Mouse (Mus musculus) lung, embryonic 16.5 days (tissue): ENCODE measurements around the gene Mettl1. TPM values are rescaled to one million over a fixed set of nuclear protein-coding genes. Genes with fewer than 3 reads are reported as not detected.

Experiments used
- ATAC-seq: fragments of 200-750 bp; cut with Nextera tagmentation; 2 replicates; pipeline ENCODE4 v1.8.0; 2017; ENCODE audit warnings: low read depth, mild to moderate bottlenecking, moderate library complexity
- H3K27ac ChIP-seq: fragments of 300-500 bp; sonication (generic); 2 replicates; pipeline ENCODE4 v1.5.1; 2014; ENCODE audit warnings: mild to moderate bottlenecking, control low read depth, low read length
- H3K27me3 ChIP-seq: fragments of 300-500 bp; sonication (generic); 2 replicates; pipeline ENCODE4 v1.6.1; 2014; ENCODE audit warnings: low read depth, low read length, mixed read lengths; ENCODE audit not compliant: control insufficient read depth, insufficient read depth
- H3K36me3 ChIP-seq: fragments of 300-500 bp; sonication (generic); 2 replicates; pipeline ENCODE4 v1.6.1; 2014; ENCODE audit warnings: low read length; ENCODE audit not compliant: control insufficient read depth, insufficient read depth
- H3K4me1 ChIP-seq: fragments of 300-500 bp; sonication (generic); replicated peaks from 2 replicates; pipeline ENCODE4 v1.6.1; 2014; ENCODE audit warnings: low read length, mixed read lengths; ENCODE audit not compliant: control insufficient read depth, insufficient read depth
- H3K4me2 ChIP-seq: fragments of 300-500 bp; sonication (generic); 2 replicates; pipeline ENCODE4 v1.6.1; 2014; ENCODE audit warnings: low read depth, low read length, control low read depth
- H3K4me3 ChIP-seq: fragments of 300-500 bp; sonication (generic); 2 replicates; pipeline ENCODE4 v1.5.1; 2014; ENCODE audit warnings: mild to moderate bottlenecking, low read length, control low read depth
- H3K9ac ChIP-seq: fragments of 300-500 bp; sonication (generic); 2 replicates; pipeline ENCODE4 v1.6.1; 2014; ENCODE audit warnings: low read length, control low read depth
- H3K9me3 ChIP-seq: fragments of 300-500 bp; sonication (generic); 2 replicates; pipeline ENCODE4 v1.6.1; 2016; ENCODE audit warnings: low read length; ENCODE audit not compliant: control insufficient read depth
- WGBS: fragments of 180-500 bp; shearing (Covaris S2); extraction: QIAGEN DNeasy Blood & Tissue Kit; methylation state at CpG from one replicate; pipeline ENCODE4 v1.1.7; 2014; 5-methylcytosine and 5-hydroxymethylcytosine counted together
- polyA plus RNA-seq: library from polyadenylated mRNA; unstranded; fragments of >200 nt; fragmentation: Nextera tagmentation; extraction: Ambion mirVana; gene quantifications from 2 replicates; pipeline ENCODE4 v1.2.1, GENCODE M21; 2015

The Mettl1 gene
- polyA plus RNA-seq, 1 experiment from 2014 or later = 39.9 TPM

DNA sequence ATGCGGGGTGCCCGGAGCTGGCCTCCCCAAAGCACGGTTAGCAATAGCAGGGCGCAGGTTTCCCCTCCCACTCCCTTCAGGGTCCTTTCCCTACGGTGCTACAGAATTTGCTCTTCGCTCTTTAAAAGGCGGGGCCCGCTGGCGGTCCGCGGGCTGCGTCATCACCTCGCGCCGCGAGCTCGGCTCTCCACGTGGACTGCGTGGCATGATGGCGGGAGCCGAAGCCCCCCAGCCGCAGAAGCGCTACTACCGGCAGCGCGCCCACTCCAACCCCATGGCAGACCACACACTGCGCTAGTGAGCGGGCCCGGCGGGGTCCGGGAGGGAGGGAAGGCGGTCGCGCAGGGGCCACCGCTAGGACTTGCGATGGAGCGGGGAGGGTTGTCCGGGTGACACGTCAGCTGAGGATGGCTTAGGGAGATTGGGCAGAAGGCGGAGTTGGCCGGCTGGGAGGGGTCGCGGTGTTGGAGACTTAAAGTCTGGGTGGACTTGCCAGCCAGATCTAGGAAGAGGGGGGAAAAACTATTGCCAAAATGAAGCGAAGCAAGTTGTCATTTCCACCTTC, 642 bp downstream of the Mettl1 start:
- WGBS = under 1% methylated on average over 44 of the region's 44 CpGs
- H3K27me3 ChIP-seq = no peaks in the 10 kb centered on the region; the same call in 1 of the 2 replicates
- H3K9me3 ChIP-seq = no peaks in the 10 kb centered on the region
- H3K4me2 ChIP-seq = peak overlapping the region; percentile 84
- ATAC-seq = peak; percentile 91
- peak overlapping the region; percentile 90 for H3K4me3 ChIP-seq
- peaks cover 10% of the 10 kb centered on the region for H3K4me1 ChIP-seq
- H3K9ac ChIP-seq = peak overlapping the region; percentile 69
- peak overlapping the region; percentile 62; the same call in 1 of the 2 replicates for H3K27ac ChIP-seq
- H3K36me3 ChIP-seq = peaks cover 2% of the 10 kb centered on the region; the same call in 1 of the 2 replicates

DNA sequence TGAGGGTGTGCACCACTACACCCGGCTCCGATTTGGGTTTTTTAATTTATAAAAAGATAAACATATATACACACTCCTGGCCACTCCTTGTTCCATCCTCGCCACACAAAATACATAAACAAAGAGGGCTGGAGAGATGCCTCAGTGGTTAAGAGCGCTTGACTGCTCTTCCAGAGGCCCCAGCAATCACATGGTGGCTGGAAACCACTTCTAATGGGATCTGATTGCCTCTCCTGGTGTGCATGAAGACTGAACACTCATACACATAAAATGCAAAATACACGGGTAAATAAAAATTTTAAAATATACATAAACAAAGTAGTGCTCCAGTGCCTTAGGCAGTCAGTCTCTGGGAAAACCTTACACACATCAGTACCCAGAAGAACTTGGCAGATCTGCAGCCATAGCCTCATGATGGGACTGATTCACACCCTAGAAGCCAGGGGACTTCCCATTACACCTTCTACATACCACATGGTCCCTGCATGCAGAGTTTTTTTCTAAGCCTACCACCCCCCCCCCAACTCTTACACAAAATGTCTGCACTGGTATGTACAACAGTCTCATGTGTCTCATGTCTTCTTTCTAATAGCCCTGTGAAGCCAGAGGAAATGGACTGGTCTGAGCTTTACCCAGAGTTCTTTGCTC, 1.4 kb downstream of the Mettl1 start:
- peak overlapping the region; percentile 62; the same call in 1 of the 2 replicates for H3K27ac ChIP-seq
- H3K4me3 ChIP-seq = peak overlapping the region; percentile 90
- H3K9me3 ChIP-seq = no peaks in the 10 kb centered on the region
- peaks cover 2% of the 10 kb centered on the region; the same call in 1 of the 2 replicates for H3K36me3 ChIP-seq
- H3K4me2 ChIP-seq = peak overlapping the region; percentile 84
- peaks cover 3% of the 10 kb centered on the region for H3K27me3 ChIP-seq
- H3K4me1 ChIP-seq = peaks cover 10% of the 10 kb centered on the region
- WGBS = 4% methylated on average over 5 of the region's 5 CpGs
- no peak for ATAC-seq
- H3K9ac ChIP-seq = peak overlapping the region; percentile 69

DNA sequence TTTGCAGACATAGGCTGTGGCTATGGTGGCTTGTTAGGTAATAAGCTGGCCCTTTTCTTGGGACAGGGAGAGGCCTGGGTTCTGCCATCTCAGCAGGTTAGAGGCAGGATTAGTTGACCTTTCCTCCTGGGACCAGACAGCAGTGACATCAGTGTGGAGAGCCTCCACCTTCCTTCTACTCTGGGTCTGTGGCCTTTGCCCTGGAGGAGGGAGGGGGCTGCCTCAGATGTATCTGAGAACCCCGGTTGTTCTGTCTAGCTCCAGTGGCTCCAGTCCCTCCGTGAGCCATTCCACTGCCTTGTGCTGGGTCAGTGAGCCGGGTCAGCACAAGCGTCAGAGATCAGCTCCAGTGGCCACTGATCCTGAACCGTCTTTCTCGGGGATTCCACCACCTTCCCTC, 2.0 kb downstream of the Mettl1 start:
- H3K36me3 ChIP-seq = peaks cover 2% of the 10 kb centered on the region; the same call in 1 of the 2 replicates
- no peak overlapping the region for H3K9ac ChIP-seq
- H3K4me3 ChIP-seq = no peak overlapping the region
- peaks cover 10% of the 10 kb centered on the region for H3K4me1 ChIP-seq
- 90% methylated on average over 6 of the region's 6 CpGs for WGBS
- H3K4me2 ChIP-seq = no peak overlapping the region; the same call in 1 of the 2 replicates
- ATAC-seq = no peak
- no peak overlapping the region for H3K27ac ChIP-seq
- H3K27me3 ChIP-seq = peaks cover 9% of the 10 kb centered on the region
- H3K9me3 ChIP-seq = no peaks in the 10 kb centered on the region

DNA sequence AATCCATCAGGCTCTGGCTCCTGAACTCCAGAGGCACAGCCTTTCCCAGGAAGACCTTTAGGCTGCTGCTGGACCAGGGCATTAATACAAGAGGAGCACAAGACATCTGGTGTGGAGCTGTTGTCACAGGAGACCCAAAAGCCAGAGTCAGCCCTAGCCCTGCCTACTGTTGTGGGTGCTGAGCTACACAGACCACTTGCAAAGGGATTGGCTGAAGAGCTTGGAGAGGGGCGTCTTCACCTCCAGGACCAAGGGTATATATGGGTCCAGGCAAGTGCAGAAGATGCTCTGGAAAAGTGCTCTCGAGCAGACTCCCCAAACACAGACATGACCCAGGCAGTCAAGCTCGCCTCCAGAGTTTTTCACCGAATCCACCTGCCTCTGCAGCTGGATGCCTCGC, 6.7 kb downstream of the Mettl1 start, which contains the start of gene Cyp27b1:
TSS of gene Cyp27b1 (plus strand) at position 297 of the 400 bp plus-strand sequence.
- ATAC-seq = no peak
- Histone ChIP-seq H3K27ac (no peak within 1 kb of the TSS), H3K27me3 (peaks cover 46% of the 10 kb centered on the region), H3K9ac (no peak within 1 kb of the TSS), H3K4me1 (peaks cover 3% of the 10 kb centered on the region), H3K36me3 (peaks cover 2% of the 10 kb centered on the region; the same call in 1 of the 2 replicates), H3K4me2 (peak within 1 kb of the TSS; percentile 34), H3K4me3 (peak within 1 kb of the TSS; percentile 21), H3K9me3 (no peaks in the 10 kb centered on the region)
- 32% methylated on average over 5 of the region's 5 CpGs for WGBS

DNA sequence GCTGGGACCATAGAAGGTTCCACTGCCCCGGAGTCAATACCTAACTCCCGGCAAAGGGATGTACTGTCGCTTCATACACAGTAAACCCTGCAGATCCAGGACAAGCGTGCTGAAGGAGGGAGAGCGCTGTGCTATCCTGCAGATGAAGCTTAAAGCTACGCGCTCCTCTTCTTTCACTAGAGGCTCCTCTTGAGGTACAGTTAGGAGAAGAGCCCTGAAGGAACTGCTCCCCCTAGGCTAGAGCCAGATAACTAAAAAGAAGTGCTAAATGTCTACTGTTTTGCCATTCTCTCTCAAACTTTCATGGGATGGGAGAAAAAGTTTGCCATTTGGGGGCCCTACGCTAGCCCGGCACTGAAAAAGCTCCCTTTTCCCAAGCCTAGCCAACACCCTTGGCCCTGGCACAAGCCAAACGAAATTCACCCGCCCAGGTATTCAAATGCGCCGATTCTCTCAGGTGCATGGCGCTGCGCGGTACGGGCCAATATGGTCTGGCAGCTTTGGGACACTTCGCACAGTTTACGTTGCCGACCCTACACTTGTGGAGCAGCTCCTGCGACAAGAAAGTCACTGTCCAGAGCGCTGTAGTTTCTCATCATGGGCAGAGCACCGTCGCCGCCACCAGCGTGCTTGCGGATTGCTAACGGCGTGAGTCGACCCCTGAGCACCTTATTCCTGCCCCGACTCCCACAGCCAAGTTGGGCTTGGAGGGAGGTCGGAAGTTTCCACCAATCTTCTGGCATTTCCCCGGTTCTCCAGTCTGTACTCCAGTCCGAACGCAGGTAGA, 7.6 kb downstream of the Mettl1 start:
- WGBS = 6% methylated on average over 35 of the region's 35 CpGs
- H3K4me2 ChIP-seq = peak overlapping the region; percentile 34
- no peak for ATAC-seq
- no peaks in the 10 kb centered on the region for H3K9me3 ChIP-seq
- peaks cover 2% of the 10 kb centered on the region; the same call in 1 of the 2 replicates for H3K4me1 ChIP-seq
- H3K27me3 ChIP-seq = peaks cover 46% of the 10 kb centered on the region
- no peak overlapping the region for H3K27ac ChIP-seq
- peaks cover 2% of the 10 kb centered on the region; the same call in 1 of the 2 replicates for H3K36me3 ChIP-seq
- H3K9ac ChIP-seq = no peak overlapping the region
- H3K4me3 ChIP-seq = peak overlapping the region; percentile 21

DNA sequence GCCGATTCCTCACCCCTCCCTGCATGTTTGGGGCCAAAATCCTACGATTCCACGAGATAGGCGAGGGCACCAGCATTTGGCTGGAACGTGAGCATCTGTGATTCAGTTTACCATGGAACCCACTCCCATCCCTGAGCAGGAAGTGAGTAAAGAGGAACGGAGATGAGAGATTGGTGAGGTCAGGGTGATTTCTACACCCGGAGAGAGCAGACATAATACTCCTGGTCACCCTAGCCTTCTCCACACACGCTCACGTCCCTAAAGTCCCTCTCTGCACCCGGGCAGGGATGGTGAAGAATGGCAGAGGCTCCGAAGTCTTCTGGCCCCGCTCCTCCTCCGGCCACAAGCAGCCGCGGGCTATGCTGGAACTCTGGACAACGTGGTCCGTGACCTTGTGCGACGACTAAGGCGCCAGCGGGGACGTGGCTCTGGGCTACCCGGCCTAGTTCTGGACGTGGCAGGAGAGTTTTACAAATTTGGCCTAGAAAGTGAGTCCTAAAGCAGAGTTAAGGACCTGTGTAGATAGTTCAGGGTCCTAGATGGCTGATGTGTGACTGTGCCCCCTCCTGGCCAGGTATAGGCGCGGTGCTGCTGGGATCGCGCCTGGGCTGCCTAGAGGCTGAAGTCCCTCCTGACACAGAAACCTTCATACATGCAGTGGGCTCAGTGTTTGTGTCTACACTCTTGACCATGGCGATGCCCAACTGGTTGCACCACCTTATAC, 8.3 kb downstream of the Mettl1 start:
- H3K4me1 ChIP-seq = peaks cover 2% of the 10 kb centered on the region; the same call in 1 of the 2 replicates
- H3K9ac ChIP-seq = no peak overlapping the region
- H3K9me3 ChIP-seq = no peaks in the 10 kb centered on the region
- 3% methylated on average over 29 of the region's 29 CpGs for WGBS
- H3K4me3 ChIP-seq = peak overlapping the region; percentile 21; the same call in 1 of the 2 replicates
- peak overlapping the region; percentile 34 for H3K4me2 ChIP-seq
- peak; percentile 55; the same call in 1 of the 2 replicates for ATAC-seq
- peaks cover 46% of the 10 kb centered on the region for H3K27me3 ChIP-seq
- peaks cover 2% of the 10 kb centered on the region; the same call in 1 of the 2 replicates for H3K36me3 ChIP-seq
- H3K27ac ChIP-seq = no peak overlapping the region

DNA sequence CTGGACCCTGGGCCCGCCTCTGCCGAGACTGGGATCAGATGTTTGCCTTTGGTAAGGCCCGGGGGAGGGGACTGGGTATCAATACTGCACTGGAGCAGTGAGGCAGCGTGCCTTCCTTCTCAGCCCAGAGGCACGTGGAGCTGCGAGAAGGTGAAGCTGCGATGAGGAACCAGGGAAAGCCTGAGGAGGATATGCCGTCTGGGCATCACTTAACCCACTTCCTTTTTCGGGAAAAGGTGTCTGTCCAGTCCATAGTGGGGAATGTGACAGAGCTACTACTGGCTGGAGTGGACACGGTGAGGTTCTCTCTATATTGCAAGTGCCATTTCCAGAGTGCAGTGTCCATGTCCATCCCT, 8.9 kb downstream of the Mettl1 start:
- 13% methylated on average over 10 of the region's 10 CpGs for WGBS
- H3K4me3 ChIP-seq = no peak overlapping the region
- H3K27ac ChIP-seq = no peak overlapping the region
- H3K9ac ChIP-seq = no peak overlapping the region
- H3K9me3 ChIP-seq = no peaks in the 10 kb centered on the region
- H3K4me1 ChIP-seq = peaks cover 2% of the 10 kb centered on the region; the same call in 1 of the 2 replicates
- no peak for ATAC-seq
- H3K4me2 ChIP-seq = no peak overlapping the region
- H3K27me3 ChIP-seq = peaks cover 46% of the 10 kb centered on the region
- H3K36me3 ChIP-seq = 0 out of 2 replicates have a peak, but pooled peaks cover 2% of the 10 kb centered on the region

DNA sequence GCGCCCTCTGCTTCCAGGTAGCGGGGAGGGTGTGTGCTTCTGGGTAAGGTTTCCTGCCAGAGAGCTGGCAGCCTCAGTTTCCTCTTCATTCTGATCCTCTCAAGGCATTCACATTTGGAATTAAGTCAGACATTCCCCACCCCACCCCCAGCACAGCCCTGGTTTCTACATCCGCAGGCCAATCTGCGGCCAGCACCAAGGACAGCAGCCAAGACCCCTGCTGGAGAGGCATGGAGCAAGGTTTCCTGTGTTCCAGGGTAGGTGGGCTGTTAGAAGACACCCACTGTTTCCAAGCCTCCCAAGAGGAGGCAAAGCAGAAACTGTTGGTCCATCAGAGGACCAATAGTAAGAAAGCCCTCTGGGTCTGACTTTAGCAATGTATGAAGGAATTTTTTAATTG, 13.4 kb downstream of the Mettl1 start:
- Histone ChIP-seq H3K9ac (no peak overlapping the region), H3K4me3 (no peak overlapping the region), H3K36me3 (peaks cover 2% of the 10 kb centered on the region; the same call in 1 of the 2 replicates), H3K9me3 (no peaks in the 10 kb centered on the region), H3K27me3 (peaks cover 27% of the 10 kb centered on the region), H3K4me2 (no peak overlapping the region), H3K4me1 (peaks cover 10% of the 10 kb centered on the region), H3K27ac (no peak overlapping the region)
- ATAC-seq = no peak
- 54% methylated on average over 4 of the region's 4 CpGs for WGBS
